Mouse (Mus musculus) thymus, adult 2 months (tissue): ENCODE measurements around the gene Padi6.

ENCODE experiments used
- CTCF ChIP-seq: fragments of 200-500 bp; IDR thresholded peaks from 2 replicates; pipeline ENCODE4 v1.5.1; 2012; ENCODE audit warnings: mild to moderate bottlenecking, control low read depth, low read length, moderate library complexity, borderline replicate concordance; ENCODE audit not compliant: control insufficient read depth, poor library complexity, insufficient read depth; ENCODE audit errors: extremely low read depth
- POLR2A ChIP-seq: fragments of 200-500 bp; IDR thresholded peaks from 2 replicates; pipeline ENCODE4 v1.6.1; 2012; ENCODE audit warnings: mild to moderate bottlenecking, low read length, control low read depth, moderate library complexity; ENCODE audit not compliant: control insufficient read depth, poor library complexity, insufficient read depth; ENCODE audit errors: extremely low read depth

GRCm38 (mm10) chr4:140723192-140723591 is 19.3 kb downstream of the Padi6 start:
- TF ChIP-seq CTCF: no peak
- no peak for TF ChIP-seq POLR2A
